Mouse (Mus musculus): Measurements from ENCODE around the gene Gnl2.

DNA sequence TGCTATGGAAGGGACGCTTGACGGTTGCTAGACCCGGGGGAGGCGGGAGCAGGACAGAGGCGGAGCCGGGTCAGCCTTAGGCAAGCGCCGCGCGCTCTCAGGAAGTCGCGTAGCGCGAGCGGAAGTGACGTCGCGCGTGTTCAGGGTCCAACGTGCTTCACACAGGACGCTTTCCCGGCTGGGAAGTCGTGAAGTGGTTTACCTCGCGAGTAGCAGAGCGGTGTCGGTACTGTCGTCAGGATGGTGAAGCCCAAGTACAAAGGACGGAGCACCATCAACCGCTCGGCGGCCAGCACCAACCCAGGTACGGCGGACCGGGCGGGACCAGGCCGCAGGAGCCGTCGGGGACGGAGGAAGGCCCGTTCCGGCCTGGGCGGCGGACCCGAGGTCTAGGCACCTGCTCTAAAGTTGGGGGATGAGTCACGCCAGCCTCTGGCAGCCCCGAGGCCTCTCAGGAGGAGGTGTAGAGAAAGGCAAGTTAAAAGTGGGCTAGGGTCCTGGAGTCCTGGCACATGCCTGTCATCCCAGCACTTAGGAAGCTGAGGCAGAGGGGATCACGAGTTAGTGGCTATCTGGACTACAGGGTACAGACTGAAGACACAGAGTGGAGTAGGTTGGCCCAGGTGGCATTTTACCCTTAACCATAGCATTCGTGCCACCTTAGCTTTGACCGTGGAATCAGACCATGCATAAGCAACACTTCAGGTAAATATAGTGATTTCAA lies 13.7 kb downstream of the Gnl2 start:
- no peak for TF ChIP-seq CTCF (IDR thresholded peaks at IDR 0.05; ENCODE audit: insufficient read depth, low read depth, low read length)
- peak; percentile 79 for TF ChIP-seq POLR2A (IDR thresholded peaks at IDR 0.05; ENCODE audit: insufficient read depth, low read depth, low read length)
